Mouse (Mus musculus) megakaryocyte, embryonic 14.5 days (primary cell): ENCODE data around the gene Atpaf2.

Experiments used
- FLI1 ChIP-seq: IDR thresholded peaks from 2 replicates; pipeline ENCODE4 v1.6.1; 2012; ENCODE audit warnings: low read length, inconsistent platforms, mixed read lengths
- GATA1 ChIP-seq: IDR thresholded peaks from 3 replicates; pipeline ENCODE4 v1.6.1; 2012; ENCODE audit warnings: mixed read lengths, low read length, inconsistent platforms, borderline replicate concordance

GRCm38 (mm10) chr11:60391346-60391745, 26.9 kb downstream of the Atpaf2 start:
- TF ChIP-seq GATA1: no peak
- no peak for TF ChIP-seq FLI1
